27 mouse cellular contexts compared by ENCODE assay signal in the genomic region with DNA sequence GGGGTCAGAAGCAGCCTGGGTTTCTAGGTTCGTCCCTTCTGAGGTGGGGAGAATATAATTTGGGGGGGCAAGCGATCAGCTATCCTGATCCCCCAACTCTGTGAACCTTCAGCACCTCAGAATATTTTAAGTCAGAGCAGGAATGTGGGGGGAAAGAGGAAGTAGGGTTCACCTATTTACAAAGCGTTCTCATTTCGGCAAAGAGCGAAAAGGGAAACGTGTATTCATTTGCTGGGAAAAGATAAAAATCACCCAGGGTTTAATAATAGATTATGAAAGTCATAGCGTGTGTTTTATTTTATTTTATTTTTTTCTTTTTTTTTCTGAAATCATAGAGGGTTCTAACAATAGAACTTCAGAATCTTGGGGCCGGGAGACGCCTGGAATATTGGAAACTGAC. TPM values are rescaled to one million over a fixed set of nuclear protein-coding genes. Genes with fewer than 3 reads are reported as not detected.
DNase-seq lines count a peak whose midpoint lies in the region; ATAC-seq and TF ChIP-seq lines count a peak whose summit lies in the region.
"Had no signal": no experiment of that assay in that cellular context is flagged by ENCODE, and none has a peak within 500 bp of the region (broad histone marks: within the 10 kb centered on the region; RNA-seq: fewer than 3 reads in every experiment).

No protein-coding gene starts in this region.

- no peaks in the 10 kb centered on the region for H3K27me3 ChIP-seq in kidney, postnatal 0 days (ENCODE audit: insufficient read depth, low read length)
- H3K27me3 ChIP-seq in E14TG2a.4 (ENCODE audit: insufficient read depth, low read length) = peaks cover 7% of the 10 kb centered on the region; the same call in 1 of the 2 replicates
- H3K27me3 ChIP-seq in limb, embryonic 12.5 days = no peaks in the 10 kb centered on the region
- no peaks in the 10 kb centered on the region for H3K27me3 ChIP-seq in forebrain, embryonic 11.5 days (ENCODE audit: control insufficient read depth, insufficient read depth, low read length)
- H3K27me3 ChIP-seq in hindbrain, embryonic 16.5 days (replicated peaks; ENCODE audit: control insufficient read depth, insufficient read depth, low read length) = no peaks in the 10 kb centered on the region; the same call in 1 of the 2 replicates
- H3K27me3 ChIP-seq in cerebellum, adult 2 months (ENCODE audit: control insufficient read depth, insufficient read depth, low read length) = no peaks in the 10 kb centered on the region
- H3K27me3 ChIP-seq: kidney, embryonic 15.5 days; limb, embryonic 15.5 days; stomach, embryonic 15.5 days had no signal

- TF ChIP-seq POLR2A in cerebellum, adult 2 months (IDR thresholded peaks at IDR 0.05; ENCODE audit: borderline replicate concordance, insufficient read depth, low read length) = no peak

- H3K9me3 ChIP-seq in kidney, postnatal 0 days (replicated peaks; ENCODE audit: low read length) = no peaks in the 10 kb centered on the region
- H3K9me3 ChIP-seq in E14TG2a.4 (ENCODE audit: low read length) = peaks cover 17% of the 10 kb centered on the region
- peaks cover 2% of the 10 kb centered on the region; the same call in 1 of the 2 replicates for H3K9me3 ChIP-seq in limb, embryonic 12.5 days
- H3K9me3 ChIP-seq in forebrain, embryonic 11.5 days (ENCODE audit: control insufficient read depth, low read length) = no peaks in the 10 kb centered on the region; the same call in 1 of the 2 replicates
- no peaks in the 10 kb centered on the region for H3K9me3 ChIP-seq in hindbrain, embryonic 16.5 days (ENCODE audit: control insufficient read depth, low read length)
- H3K9me3 ChIP-seq: hindbrain, embryonic 12.5 days; kidney, embryonic 15.5 days; limb, embryonic 15.5 days; stomach, embryonic 15.5 days had no signal

- H3K4me3 ChIP-seq in kidney, postnatal 0 days (replicated peaks; ENCODE audit: low read depth, low read length) = no peak overlapping the region
- H3K4me3 ChIP-seq in E14TG2a.4 (replicated peaks; ENCODE audit: low read length) = peak overlapping the region; percentile 5; the same call in 1 of the 2 replicates
- peak overlapping the region; percentile 76 for H3K4me3 ChIP-seq in brown adipose tissue, adult 24 weeks (ENCODE audit: insufficient read depth, low read depth, low read length)
- H3K4me3 ChIP-seq in limb, embryonic 12.5 days (replicated peaks) = peak overlapping the region; percentile 6; the same call in 1 of the 2 replicates
- H3K4me3 ChIP-seq in forebrain, embryonic 11.5 days (ENCODE audit: low read depth, low read length) = no peak overlapping the region
- H3K4me3 ChIP-seq in hindbrain, embryonic 16.5 days (ENCODE audit: low read length) = no peak overlapping the region
- H3K4me3 ChIP-seq in cerebellum, adult 2 months (replicated peaks; ENCODE audit: insufficient read depth, low read depth, low read length) = no peak overlapping the region
- H3K4me3 ChIP-seq: heart, embryonic 12.5 days; hindbrain, embryonic 12.5 days; kidney, embryonic 15.5 days; limb, embryonic 15.5 days; stomach, embryonic 15.5 days had no signal

- H3K36me3 ChIP-seq in kidney, postnatal 0 days (ENCODE audit: insufficient read depth, low read length) = no peaks in the 10 kb centered on the region
- peaks cover 5% of the 10 kb centered on the region; the same call in 1 of the 2 replicates for H3K36me3 ChIP-seq in E14TG2a.4 (ENCODE audit: insufficient read depth, low read length)
- H3K36me3 ChIP-seq in limb, embryonic 12.5 days = no peaks in the 10 kb centered on the region
- no peaks in the 10 kb centered on the region for H3K36me3 ChIP-seq in forebrain, embryonic 11.5 days (ENCODE audit: control insufficient read depth, insufficient read depth, low read length)
- H3K36me3 ChIP-seq in hindbrain, embryonic 16.5 days (ENCODE audit: control insufficient read depth, insufficient read depth, low read length) = no peaks in the 10 kb centered on the region
- H3K36me3 ChIP-seq: heart, embryonic 12.5 days; hindbrain, embryonic 12.5 days; kidney, embryonic 15.5 days; limb, embryonic 15.5 days; stomach, embryonic 15.5 days had no signal

- no peak for ATAC-seq in kidney, postnatal 0 days (replicated peaks; ENCODE audit: low FRiP score, low read depth)
- ATAC-seq in limb, embryonic 12.5 days (ENCODE audit: insufficient number of reproducible peaks, insufficient read depth, low FRiP score, low TSS enrichment, low read depth) = no peak
- no peak for ATAC-seq in forebrain, embryonic 11.5 days (replicated peaks; ENCODE audit: low FRiP score)
- ATAC-seq in hindbrain, embryonic 16.5 days = no peak
- ATAC-seq: forebrain, embryonic 14.5 days; intestine, embryonic 16.5 days had no signal

- no peak overlapping the region for H3K27ac ChIP-seq in kidney, postnatal 0 days
- peak overlapping the region; percentile 83 for H3K27ac ChIP-seq in brown adipose tissue, adult 24 weeks (replicated peaks; ENCODE audit: low read depth, low read length)
- H3K27ac ChIP-seq in limb, embryonic 12.5 days = peak overlapping the region; percentile 62; the same call in 1 of the 2 replicates
- no peak overlapping the region for H3K27ac ChIP-seq in forebrain, embryonic 11.5 days (ENCODE audit: low read depth, low read length)
- H3K27ac ChIP-seq in hindbrain, embryonic 16.5 days (ENCODE audit: low read depth, low read length) = no peak overlapping the region
- no peak overlapping the region for H3K27ac ChIP-seq in cerebellum, adult 2 months (ENCODE audit: insufficient read depth, low read length)
- H3K27ac ChIP-seq: hindbrain, embryonic 12.5 days; kidney, embryonic 15.5 days; layer of hippocampus, adult 2 months; limb, embryonic 15.5 days; liver, embryonic 14.5 days; stomach, embryonic 15.5 days had no signal

- peak overlapping the region; percentile 15; the same call in 1 of the 2 replicates for H3K4me2 ChIP-seq in kidney, postnatal 0 days (ENCODE audit: low read length)
- peak overlapping the region; percentile 76 for H3K4me2 ChIP-seq in limb, embryonic 12.5 days
- no peak overlapping the region for H3K4me2 ChIP-seq in forebrain, embryonic 11.5 days (ENCODE audit: low read depth, low read length, severe bottlenecking)
- no peak overlapping the region for H3K4me2 ChIP-seq in hindbrain, embryonic 16.5 days (ENCODE audit: low read length)
- H3K4me2 ChIP-seq: heart, embryonic 12.5 days; hindbrain, embryonic 12.5 days; limb, embryonic 15.5 days; lung, embryonic 14.5 days; midbrain, embryonic 11.5 days; stomach, embryonic 15.5 days had no signal

- no peak for TF ChIP-seq CTCF in kidney, postnatal 0 days (IDR thresholded peaks at IDR 0.05; ENCODE audit: low read depth)
- no peak for TF ChIP-seq CTCF in E14TG2a.4 (conservative IDR thresholded peaks at IDR 0.05; ENCODE audit: low read length)
- no peak for TF ChIP-seq CTCF in cerebellum, adult 2 months (IDR thresholded peaks at IDR 0.05; ENCODE audit: borderline replicate concordance, insufficient read depth, low read depth, low read length)

- H3K9ac ChIP-seq in kidney, postnatal 0 days (ENCODE audit: low read depth, low read length) = no peak overlapping the region
- H3K9ac ChIP-seq in limb, embryonic 12.5 days (replicated peaks) = no peak overlapping the region
- H3K9ac ChIP-seq in forebrain, embryonic 11.5 days (ENCODE audit: low read length) = no peak overlapping the region
- no peak overlapping the region for H3K9ac ChIP-seq in hindbrain, embryonic 16.5 days (ENCODE audit: low read depth, low read length)
- H3K9ac ChIP-seq: heart, embryonic 12.5 days; hindbrain, embryonic 12.5 days; kidney, embryonic 15.5 days; limb, embryonic 15.5 days; liver, embryonic 14.5 days; lung, embryonic 14.5 days; stomach, embryonic 15.5 days had no signal

- peaks cover 17% of the 10 kb centered on the region; the same call in 1 of the 2 replicates for H3K4me1 ChIP-seq in kidney, postnatal 0 days (replicated peaks; ENCODE audit: insufficient read depth, low read length)
- H3K4me1 ChIP-seq in E14TG2a.4 (replicated peaks; ENCODE audit: low read depth, low read length) = peaks cover 62% of the 10 kb centered on the region
- H3K4me1 ChIP-seq in brown adipose tissue, adult 24 weeks (ENCODE audit: control insufficient read depth, insufficient read depth, insufficient read length, low read length) = peaks cover 4% of the 10 kb centered on the region; the same call in 1 of the 2 replicates
- H3K4me1 ChIP-seq in limb, embryonic 12.5 days (replicated peaks) = peaks cover 61% of the 10 kb centered on the region
- H3K4me1 ChIP-seq in forebrain, embryonic 11.5 days (replicated peaks; ENCODE audit: control insufficient read depth, insufficient read depth, low read length) = no peaks in the 10 kb centered on the region; the same call in 1 of the 2 replicates
- H3K4me1 ChIP-seq in hindbrain, embryonic 16.5 days (ENCODE audit: control insufficient read depth, insufficient read depth, low read depth, low read length) = peaks cover 8% of the 10 kb centered on the region
- H3K4me1 ChIP-seq in cerebellum, adult 2 months (ENCODE audit: control insufficient read depth, insufficient read depth, low read length) = no peaks in the 10 kb centered on the region; the same call in 1 of the 2 replicates

- 49% methylated on average over 9 of the region's 9 CpGs for WGBS in kidney, postnatal 0 days
- WGBS in limb, embryonic 12.5 days = 67% methylated on average over 9 of the region's 9 CpGs
- WGBS in forebrain, embryonic 11.5 days = 76% methylated on average over 9 of the region's 9 CpGs
- WGBS in hindbrain, embryonic 16.5 days = 68% methylated on average over 9 of the region's 9 CpGs
- 72% methylated on average over 9 of the region's 9 CpGs for WGBS in cerebellum, adult 2 months

- DNase-seq in kidney, postnatal 0 days (ENCODE audit: low spot score) = no peak
- DNase-seq in kidney, adult 11 months = no peak
- no peak for DNase-seq in forebrain, embryonic 11.5 days (ENCODE audit: low spot score)
- DNase-seq in cerebellum, adult 2 months = no peak
- DNase-seq: adrenal gland, postnatal 14 days; cerebellum, adult 18-20 months; cerebellum, postnatal 14 days; gastrocnemius, postnatal 36 days; heart, adult 18-20 months; kidney, postnatal 36 days; layer of hippocampus, postnatal 36 days; lung, embryonic 14.5 days; right cerebral cortex, postnatal 25 days had no signal

RNA-seq across cellular contexts. Expression of a gene that starts 2.6 kb away (rescaled TPM):
- polyA plus RNA-seq in kidney, postnatal 0 days (2015; fragmentation: Nextera tagmentation; extraction: Ambion mirVana) = 5.1 and 5.2 TPM in 2 replicates
- polyA plus RNA-seq in brown adipose tissue, adult 24 weeks (2012; ENCODE audit: insufficient read depth, insufficient read length, missing spikeins) = 3.8 and 4.7 TPM in 2 replicates
- 4.4 and 5.7 TPM in 2 replicates for polyA plus RNA-seq in limb, embryonic 12.5 days (2016; fragmentation: Nextera tagmentation; extraction: Ambion mirVana)
- 1.6 and 2.5 TPM in 2 replicates for polyA plus RNA-seq in forebrain, embryonic 11.5 days (2014; fragmentation: Nextera tagmentation; extraction: Ambion mirVana)
- 3.1 and 4.4 TPM in 2 replicates for polyA plus RNA-seq in hindbrain, embryonic 16.5 days (2015; fragmentation: Nextera tagmentation; extraction: Ambion mirVana)
- polyA plus RNA-seq in cerebellum, adult 2 months (2012; rRNA removed) = 4.3 and 5.1 TPM in 2 replicates

RNA-seq across cellular contexts. Expression of a gene that starts 13.2 kb away (rescaled TPM):
- 30.4 and 30.5 TPM in 2 replicates for polyA plus RNA-seq in kidney, postnatal 0 days (2015; fragmentation: Nextera tagmentation; extraction: Ambion mirVana)
- 28.9 and 29.2 TPM in 2 replicates for polyA plus RNA-seq in brown adipose tissue, adult 24 weeks (2012; ENCODE audit: insufficient read depth, insufficient read length, missing spikeins)
- 38.7 and 39.5 TPM in 2 replicates for polyA plus RNA-seq in limb, embryonic 12.5 days (2016; fragmentation: Nextera tagmentation; extraction: Ambion mirVana)
- polyA plus RNA-seq in forebrain, embryonic 11.5 days (2014; fragmentation: Nextera tagmentation; extraction: Ambion mirVana) = 54.1 and 59.8 TPM in 2 replicates
- 39.9 and 41.5 TPM in 2 replicates for polyA plus RNA-seq in hindbrain, embryonic 16.5 days (2015; fragmentation: Nextera tagmentation; extraction: Ambion mirVana)
- 39.1 and 40.1 TPM in 2 replicates for polyA plus RNA-seq in cerebellum, adult 2 months (2012; rRNA removed)

RNA-seq across cellular contexts. Expression of a gene that starts 38.7 kb away (rescaled TPM):
- 10.6 and 13.1 TPM in 2 replicates for polyA plus RNA-seq in kidney, postnatal 0 days (2015; fragmentation: Nextera tagmentation; extraction: Ambion mirVana)
- polyA plus RNA-seq in brown adipose tissue, adult 24 weeks (2012; ENCODE audit: insufficient read depth, insufficient read length, missing spikeins) = 7.7 and 9.2 TPM in 2 replicates
- 3.9 and 5.9 TPM in 2 replicates for polyA plus RNA-seq in limb, embryonic 12.5 days (2016; fragmentation: Nextera tagmentation; extraction: Ambion mirVana)
- 2.0 and 2.1 TPM in 2 replicates for polyA plus RNA-seq in forebrain, embryonic 11.5 days (2014; fragmentation: Nextera tagmentation; extraction: Ambion mirVana)
- 9.4 and 12.3 TPM in 2 replicates for polyA plus RNA-seq in hindbrain, embryonic 16.5 days (2015; fragmentation: Nextera tagmentation; extraction: Ambion mirVana)
- polyA plus RNA-seq in cerebellum, adult 2 months (2012; rRNA removed) = 148 and 176 TPM in 2 replicates

RNA-seq across cellular contexts. Expression of a gene that starts 49.0 kb away (rescaled TPM):
- 0.08 and 0.09 TPM in 2 replicates for polyA plus RNA-seq in kidney, postnatal 0 days (2015; fragmentation: Nextera tagmentation; extraction: Ambion mirVana)
- 0.44 TPM in 1 of 2 replicates, not detected in the other for polyA plus RNA-seq in brown adipose tissue, adult 24 weeks (2012; ENCODE audit: insufficient read depth, insufficient read length, missing spikeins)
- 0.18 and 0.36 TPM in 2 replicates for polyA plus RNA-seq in limb, embryonic 12.5 days (2016; fragmentation: Nextera tagmentation; extraction: Ambion mirVana)
- polyA plus RNA-seq in forebrain, embryonic 11.5 days (2014; fragmentation: Nextera tagmentation; extraction: Ambion mirVana) = 0.56 and 0.75 TPM in 2 replicates
- polyA plus RNA-seq in hindbrain, embryonic 16.5 days (2015; fragmentation: Nextera tagmentation; extraction: Ambion mirVana) = 2.0 and 2.9 TPM in 2 replicates
- polyA plus RNA-seq in cerebellum, adult 2 months (2012; rRNA removed) = 1.9 and 2.6 TPM in 2 replicates

RNA-seq across cellular contexts. Expression of a gene that starts 56.7 kb away (rescaled TPM):
- 89.4 and 94.4 TPM in 2 replicates for polyA plus RNA-seq in kidney, postnatal 0 days (2015; fragmentation: Nextera tagmentation; extraction: Ambion mirVana)
- polyA plus RNA-seq in brown adipose tissue, adult 24 weeks (2012; ENCODE audit: insufficient read depth, insufficient read length, missing spikeins) = 13.4 and 19.2 TPM in 2 replicates
- polyA plus RNA-seq in limb, embryonic 12.5 days (2016; fragmentation: Nextera tagmentation; extraction: Ambion mirVana) = 66.4 and 68.8 TPM in 2 replicates
- polyA plus RNA-seq in forebrain, embryonic 11.5 days (2014; fragmentation: Nextera tagmentation; extraction: Ambion mirVana) = 52.8 and 53.0 TPM in 2 replicates
- polyA plus RNA-seq in hindbrain, embryonic 16.5 days (2015; fragmentation: Nextera tagmentation; extraction: Ambion mirVana) = 39.9 and 42.9 TPM in 2 replicates
- 30.8 and 32.9 TPM in 2 replicates for polyA plus RNA-seq in cerebellum, adult 2 months (2012; rRNA removed)

Comparison
In these comparisons a context has a peak if more than half of its experiments do, and no peak if none do; other contexts are left out.
1. H3K27ac ChIP-seq: peak in brown adipose tissue, adult 24 weeks (single experiment) and limb, embryonic 12.5 days (single experiment); none in kidney, postnatal 0 days (single experiment), forebrain, embryonic 11.5 days (single experiment), hindbrain, embryonic 16.5 days (single experiment) and cerebellum, adult 2 months (single experiment).
2. H3K4me2 ChIP-seq: peak in kidney, postnatal 0 days (single experiment) and limb, embryonic 12.5 days (single experiment); none in forebrain, embryonic 11.5 days (single experiment) and hindbrain, embryonic 16.5 days (single experiment).
3. H3K4me3 ChIP-seq: peak in E14TG2a.4 (single experiment), brown adipose tissue, adult 24 weeks (single experiment) and limb, embryonic 12.5 days (single experiment); none in kidney, postnatal 0 days (single experiment), forebrain, embryonic 11.5 days (single experiment), hindbrain, embryonic 16.5 days (single experiment) and cerebellum, adult 2 months (single experiment).
4. RNA of a gene that starts 38.7 kb away (polyA plus RNA-seq): 148 to 176 TPM in cerebellum, adult 2 months; 9.4 to 12.3 TPM in hindbrain, embryonic 16.5 days, 10.6 to 13.1 TPM in kidney, postnatal 0 days, 7.7 to 9.2 TPM in brown adipose tissue, adult 24 weeks, 3.9 to 5.9 TPM in limb, embryonic 12.5 days and 2.0 to 2.1 TPM in forebrain, embryonic 11.5 days; every median in the first group is over 10 times any median in the second.